Mouse (Mus musculus) olfactory bulb, adult 2 months (tissue): ENCODE measurements around the gene Lgi4. TPM values are rescaled to one million over a fixed set of nuclear protein-coding genes. Genes with fewer than 3 reads are reported as not detected.

Source experiments
- H3K27ac ChIP-seq: fragments of 200-500 bp; 2 replicates; pipeline ENCODE4 v1.5.1; 2012; ENCODE audit warnings: low read depth, low read length; ENCODE audit not compliant: insufficient read depth
- H3K4me1 ChIP-seq: fragments of 200-500 bp; 2 replicates; pipeline ENCODE4 v1.6.1; 2012; ENCODE audit warnings: low read length; ENCODE audit not compliant: control insufficient read depth, insufficient read depth
- H3K4me3 ChIP-seq: fragments of 200-500 bp; 2 replicates; pipeline ENCODE4 v1.5.1; 2012; ENCODE audit warnings: mild to moderate bottlenecking, low read depth, low read length, moderate library complexity; ENCODE audit not compliant: insufficient read depth
- CTCF ChIP-seq: fragments of 200-500 bp; IDR thresholded peaks from 2 replicates; pipeline ENCODE4 v1.5.1; 2012; ENCODE audit warnings: low read depth, mild to moderate bottlenecking, low read length, moderate library complexity; ENCODE audit not compliant: insufficient read depth
- POLR2A ChIP-seq: fragments of 200-500 bp; IDR thresholded peaks from 2 replicates; pipeline ENCODE4 v1.6.1; 2012; ENCODE audit warnings: mild to moderate bottlenecking, low read depth, low read length, moderate library complexity; ENCODE audit not compliant: insufficient read depth
- WGBS: fragments of 180-500 bp; shearing (Covaris S2); methylation state at CpG from one replicate; pipeline ENCODE4 v1.1.7; 2018; 5-methylcytosine and 5-hydroxymethylcytosine counted together
- polyA plus RNA-seq: library from polyadenylated mRNA; stranded (reverse); fragments of >200 nt; gene quantifications from 2 replicates; pipeline ENCODE4 v1.2.4, GENCODE M21; 2012; ENCODE audit warnings: low replicate concordance; ENCODE audit not compliant: missing spikeins, insufficient read depth, insufficient read length

Lgi4 gene
- polyA plus RNA-seq, 1 experiment = not detected

- WGBS = 83% methylated on average over 1 of the region's 1 CpGs
- H3K4me1 ChIP-seq = peaks cover 17% of the 10 kb centered on the region
- H3K27ac ChIP-seq = no peak overlapping the region
- no peak for TF ChIP-seq CTCF
- TF ChIP-seq POLR2A = no peak
- no peak overlapping the region for H3K4me3 ChIP-seq
These were observed 22.0 kb downstream of the Lgi4 start for GRCm38 (mm10) chr7:31081106-31081505.

GRCm38 (mm10) chr7:31082106-31082505 lies 23.0 kb downstream of the Lgi4 start:
- no peak for TF ChIP-seq CTCF
- no peak for TF ChIP-seq POLR2A
- H3K27ac ChIP-seq = no peak overlapping the region
- peaks cover 22% of the 10 kb centered on the region for H3K4me1 ChIP-seq
- H3K4me3 ChIP-seq = no peak overlapping the region

GRCm38 (mm10) chr7:31082831-31083588 lies 23.9 kb downstream of the Lgi4 start:
- TF ChIP-seq CTCF = no peak
- no peak for TF ChIP-seq POLR2A
- Histone ChIP-seq H3K4me3 (no peak overlapping the region), H3K27ac (peak overlapping the region; percentile 46; the same call in 1 of the 2 replicates), H3K4me1 (peaks cover 22% of the 10 kb centered on the region)
- WGBS = 60% methylated on average over 14 of the region's 14 CpGs

GRCm38 (mm10) chr7:31084140-31084539 lies 25.0 kb downstream of the Lgi4 start:
- TF ChIP-seq CTCF = no peak
- no peak for TF ChIP-seq POLR2A
- Histone ChIP-seq H3K27ac (no peak overlapping the region), H3K4me1 (peaks cover 22% of the 10 kb centered on the region), H3K4me3 (no peak overlapping the region)
- WGBS = 78% methylated on average over 9 of the region's 9 CpGs

GRCm38 (mm10) chr7:31085171-31085570 lies 26.0 kb downstream of the Lgi4 start:
- Histone ChIP-seq H3K4me1 (peaks cover 22% of the 10 kb centered on the region), H3K4me3 (no peak overlapping the region), H3K27ac (peak overlapping the region; percentile 63)
- 40% methylated on average over 3 of the region's 3 CpGs for WGBS
- TF ChIP-seq POLR2A (no peak), CTCF (no peak)

- TF ChIP-seq POLR2A (no peak), CTCF (no peak)
- peaks cover 22% of the 10 kb centered on the region for H3K4me1 ChIP-seq
- no peak overlapping the region for H3K4me3 ChIP-seq
- H3K27ac ChIP-seq = peak overlapping the region; percentile 53
- WGBS = 91% methylated on average over 9 of the region's 9 CpGs
These were observed 27.1 kb downstream of the Lgi4 start for GRCm38 (mm10) chr7:31086175-31086755.

GRCm38 (mm10) chr7:31087262-31087661 lies 28.1 kb downstream of the Lgi4 start:
- Histone ChIP-seq H3K4me1 (peaks cover 26% of the 10 kb centered on the region), H3K4me3 (no peak overlapping the region), H3K27ac (peak overlapping the region; percentile 6; the same call in 1 of the 2 replicates)
- TF ChIP-seq CTCF = no peak
- 75% methylated on average over 2 of the region's 2 CpGs for WGBS

GRCm38 (mm10) chr7:31088206-31088605 lies 29.1 kb downstream of the Lgi4 start:
- Histone ChIP-seq H3K4me3 (no peak overlapping the region), H3K27ac (no peak overlapping the region), H3K4me1 (peaks cover 22% of the 10 kb centered on the region)
- TF ChIP-seq CTCF (no peak), POLR2A (no peak)
- WGBS = 49% methylated on average over 3 of the region's 3 CpGs

GRCm38 (mm10) chr7:31089721-31090120 lies 30.6 kb downstream of the Lgi4 start:
- Histone ChIP-seq H3K27ac (no peak overlapping the region), H3K4me3 (no peak overlapping the region), H3K4me1 (peaks cover 32% of the 10 kb centered on the region)
- TF ChIP-seq CTCF (no peak), POLR2A (no peak)
- 98% methylated on average over 2 of the region's 2 CpGs for WGBS
